Mouse (Mus musculus): ENCODE measurements around the gene Kcnv2. TPM values are rescaled to one million over a fixed set of nuclear protein-coding genes. Genes with fewer than 3 reads are reported as not detected.

Kcnv2 gene
- total and polyA plus RNA-seq, 3 experiments: not detected

- no peak overlapping the region for H3K9ac ChIP-seq (ENCODE audit: insufficient read depth, low read depth)
- H3K4me3 ChIP-seq (replicated peaks in 1 of 3; ENCODE audit: low read depth in 2 of 3, low read length in 2 of 3, poor library complexity in 1 of 3): no peak overlapping the region
- H3K4me1 ChIP-seq (ENCODE audit: control insufficient read depth in 1 of 2, insufficient read depth in 2 of 2): no peaks in the 10 kb centered on the region
- H3K27ac ChIP-seq (ENCODE audit: insufficient read depth, low read depth): no peak overlapping the region
- in situ Hi-C loops (cut with MboI; ENCODE audit: low pct_ligation_motif_present, low pct_unique_long_range_greater_than_20kb, low sequenced_read_pairs) (no loop called here), dilution Hi-C loops (cut with MboI; ENCODE audit: extremely low pct_ligation_motif_present, extremely low pct_unique_long_range_greater_than_20kb, low sequenced_read_pairs) (no loop called here)
- no peak overlapping the region for H3K4me2 ChIP-seq (ENCODE audit: insufficient read depth, low read depth, poor library complexity, severe bottlenecking)
- no peaks in the 10 kb centered on the region for H3K79me2 ChIP-seq (replicated peaks; ENCODE audit: control insufficient read depth, extremely low read depth, insufficient read depth, poor library complexity, severe bottlenecking)
- TF ChIP-seq TBP (conservative IDR thresholded peaks at IDR 0.05; ENCODE audit: low read depth, low read length) (no peak), MAFK (IDR thresholded peaks at IDR 0.05; ENCODE audit: insufficient replicate concordance, low read length) (no peak), POLR2A (IDR thresholded peaks at IDR 0.05; ENCODE audit: low read depth, low read length) (no peak), KAT2A (IDR thresholded peaks at IDR 0.05; ENCODE audit: insufficient replicate concordance, low read length) (no peak), USF1 (IDR thresholded peaks at IDR 0.05; ENCODE audit: low read depth, low read length) (no peak), ZMIZ1 (IDR thresholded peaks at IDR 0.05; ENCODE audit: low read depth, low read length) (no peak), E2F4 (IDR thresholded peaks at IDR 0.05; ENCODE audit: insufficient replicate concordance, low read depth, low read length) (no peak), USF2 (conservative IDR thresholded peaks at IDR 0.05; ENCODE audit: low read depth, low read length) (no peak), CHD2 (IDR thresholded peaks at IDR 0.05; ENCODE audit: low read length) (no peak), MXI1 (IDR thresholded peaks at IDR 0.05; ENCODE audit: low read depth, low read length) (no peak), RCOR1 (conservative IDR thresholded peaks at IDR 0.05; ENCODE audit: low read depth, low read length) (no peak), PAX5 (IDR thresholded peaks at IDR 0.05; ENCODE audit: low read length) (no peak), SIN3A (IDR thresholded peaks at IDR 0.05; ENCODE audit: low read length) (no peak), POLR2AphosphoS2 (IDR thresholded peaks at IDR 0.05; ENCODE audit: low read depth, low read length) (no peak), UBTF (IDR thresholded peaks at IDR 0.05; ENCODE audit: low read depth, low read length) (no peak), CHD1 (IDR thresholded peaks at IDR 0.05; ENCODE audit: low read depth, low read length) (no peak), JUND (conservative IDR thresholded peaks at IDR 0.05; ENCODE audit: low read depth, low read length) (no peak)
- no peaks in the 10 kb centered on the region for H3K9me3 ChIP-seq (replicated peaks; ENCODE audit: low read length)
- no peak for DNase-seq (ENCODE audit: extremely low read depth)
- H3K36me3 ChIP-seq (replicated peaks in 1 of 2; ENCODE audit: control insufficient read depth in 1 of 2, insufficient read depth in 1 of 2, low read length in 1 of 2): peaks cover 25 to 57% of the 10 kb centered on the region in 2 experiments
- no peaks in the 10 kb centered on the region for H3K27me3 ChIP-seq (replicated peaks)
Observed at GRCm38 (mm10) chr19:27383266-27383665, 60.9 kb downstream of the Kcnv2 start.

- Histone ChIP-seq H3K4me1 (ENCODE audit: control insufficient read depth in 1 of 2, insufficient read depth in 2 of 2) (no peaks in the 10 kb centered on the region), H3K9ac (ENCODE audit: insufficient read depth, low read depth) (no peak overlapping the region), H3K79me2 (replicated peaks; ENCODE audit: control insufficient read depth, extremely low read depth, insufficient read depth, poor library complexity, severe bottlenecking) (no peaks in the 10 kb centered on the region), H3K27ac (ENCODE audit: insufficient read depth, low read depth) (no peak overlapping the region), H3K9me3 (replicated peaks; ENCODE audit: low read length) (no peaks in the 10 kb centered on the region), H3K36me3 (replicated peaks in 1 of 2; ENCODE audit: control insufficient read depth in 1 of 2, insufficient read depth in 1 of 2, low read length in 1 of 2) (peaks cover 38 to 73% of the 10 kb centered on the region in 2 experiments), H3K4me2 (ENCODE audit: insufficient read depth, low read depth, poor library complexity, severe bottlenecking) (no peak overlapping the region), H3K4me3 (replicated peaks in 1 of 3; ENCODE audit: low read depth in 2 of 3, low read length in 2 of 3, poor library complexity in 1 of 3) (no peak overlapping the region), H3K27me3 (replicated peaks) (no peaks in the 10 kb centered on the region)
- dilution Hi-C loops (cut with MboI; ENCODE audit: extremely low pct_ligation_motif_present, extremely low pct_unique_long_range_greater_than_20kb, low sequenced_read_pairs) (no loop called here), in situ Hi-C loops (cut with MboI; ENCODE audit: low pct_ligation_motif_present, low pct_unique_long_range_greater_than_20kb, low sequenced_read_pairs) (no loop called here)
- DNase-seq (ENCODE audit: extremely low read depth): no peak
- TF ChIP-seq TBP (conservative IDR thresholded peaks at IDR 0.05; ENCODE audit: low read depth, low read length) (no peak), MEF2A (IDR thresholded peaks at IDR 0.05; ENCODE audit: borderline replicate concordance, low read depth, low read length) (no peak), HCFC1 (IDR thresholded peaks at IDR 0.05; ENCODE audit: low read depth, low read length) (no peak), EP300 (IDR thresholded peaks at IDR 0.05; ENCODE audit: low read length) (no peak), ZC3H11A (IDR thresholded peaks at IDR 0.05; ENCODE audit: low read depth, low read length) (no peak), USF1 (IDR thresholded peaks at IDR 0.05; ENCODE audit: low read depth, low read length) (no peak), ETS1 (conservative IDR thresholded peaks at IDR 0.05; ENCODE audit: low read depth, low read length) (no peak), GABPA (IDR thresholded peaks at IDR 0.05; ENCODE audit: insufficient replicate concordance, low read depth, low read length) (no peak), MXI1 (IDR thresholded peaks at IDR 0.05; ENCODE audit: low read depth, low read length) (no peak), MAZ (IDR thresholded peaks at IDR 0.05; ENCODE audit: low read depth, low read length) (no peak), NELFE (IDR thresholded peaks at IDR 0.05; ENCODE audit: low read depth, low read length) (no peak), E2F4 (IDR thresholded peaks at IDR 0.05; ENCODE audit: insufficient replicate concordance, low read depth, low read length) (no peak), IRF4 (IDR thresholded peaks at IDR 0.05; ENCODE audit: low read depth, low read length) (no peak), POLR2A (IDR thresholded peaks at IDR 0.05; ENCODE audit: low read depth, low read length) (no peak), ZNF384 (IDR thresholded peaks at IDR 0.05; ENCODE audit: low read depth, low read length) (no peak), NRF1 (IDR thresholded peaks at IDR 0.05; ENCODE audit: low read depth, low read length) (no peak)
Observed at GRCm38 (mm10) chr19:27385304-27385703, 62.9 kb downstream of the Kcnv2 start.

All from CH12.LX (cell line).